Mouse (Mus musculus) small intestine, adult 2 months (tissue): Measurements from ENCODE around the gene 1810037I17Rik.

Experiments used
- CTCF ChIP-seq: fragments of 200-500 bp; IDR thresholded peaks from 2 replicates; pipeline ENCODE4 v1.5.1; 2012; ENCODE audit warnings: low read depth, mild to moderate bottlenecking, control low read depth, inconsistent platforms, low read length, moderate library complexity, mixed read lengths; ENCODE audit not compliant: insufficient replicate concordance, insufficient read length; ENCODE audit errors: extremely low read depth
- POLR2A ChIP-seq: fragments of 200-500 bp; IDR thresholded peaks from 2 replicates; pipeline ENCODE4 v1.6.1; 2012; ENCODE audit warnings: low read depth, mild to moderate bottlenecking, control low read depth, inconsistent platforms, low read length, moderate library complexity

DNA sequence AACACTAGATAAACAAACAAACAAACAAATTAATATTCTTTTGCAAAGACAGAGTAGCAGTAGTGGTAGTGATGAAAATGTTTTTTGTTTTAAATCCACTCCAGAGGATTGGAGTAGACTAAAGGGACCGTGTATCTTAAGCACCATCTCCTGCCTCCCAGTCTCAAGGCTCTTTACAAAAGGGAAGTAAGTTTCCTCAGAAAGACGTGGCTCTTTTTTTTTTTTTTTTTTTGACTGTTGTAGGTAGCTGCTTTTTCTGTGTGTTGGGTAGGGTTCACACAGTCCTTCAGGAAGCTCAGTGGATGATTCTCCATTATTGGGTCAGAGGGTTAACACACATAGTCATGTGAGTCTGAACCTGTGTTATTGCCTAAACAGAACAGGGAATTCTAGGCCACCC is 5.3 kb upstream of the 1810037I17Rik start:
- TF ChIP-seq CTCF (no peak), POLR2A (no peak)
